Mouse (Mus musculus): ENCODE measurements around the gene Szrd1.
"Not testable (repeated sequence)": the region's sequence is repeated elsewhere in the genome, so short reads cannot be mapped to it uniquely, and the experiment has no call there.

DNA sequence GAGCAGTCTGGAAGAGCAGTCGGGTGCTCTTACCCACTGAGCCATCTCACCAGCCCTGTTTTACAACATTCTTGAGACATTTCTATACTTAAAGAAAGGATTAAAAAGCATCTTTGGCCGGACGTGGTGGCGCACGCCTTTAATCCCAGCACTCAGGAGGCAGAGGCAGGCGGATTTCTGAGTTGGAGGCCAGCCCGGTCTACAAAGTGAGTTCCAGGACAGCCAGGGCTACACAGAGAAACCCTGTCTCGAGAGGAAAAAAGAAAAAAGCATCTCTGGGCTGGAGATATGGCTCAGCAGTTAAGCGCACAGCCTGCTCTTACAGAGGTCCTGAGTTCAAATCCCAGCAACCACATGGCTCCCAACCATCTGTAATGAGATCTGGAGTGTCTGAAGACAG, 779 bp upstream of the Szrd1 start:
- TF ChIP-seq CTCF (IDR thresholded peaks at IDR 0.05; ENCODE audit: low read depth); EP300 (optimal IDR thresholded peaks at IDR 0.05): not testable (repeated sequence)
